Mouse (Mus musculus) embryonic fibroblast, embryonic 13.5 days (primary cell): ENCODE results near the gene Gm21188.
"Not testable (repeated sequence)": the region's sequence is repeated elsewhere in the genome, so short reads cannot be mapped to it uniquely, and the experiment has no call there.

Source experiments
- CTCF ChIP-seq: IDR thresholded peaks from 2 replicates; pipeline ENCODE4 v1.5.1; 2011; ENCODE audit warnings: mild to moderate bottlenecking, control low read depth, low read length, moderate library complexity, borderline replicate concordance; ENCODE audit not compliant: insufficient read depth
- POLR2A ChIP-seq: IDR thresholded peaks from 2 replicates; pipeline ENCODE4 v1.6.1; 2011; ENCODE audit warnings: low read depth, mild to moderate bottlenecking, control low read depth, low read length, moderate library complexity

GRCm38 (mm10) chr13:120096938-120097256 is 44.9 kb upstream of the Gm21188 start:
- not testable (repeated sequence) for TF ChIP-seq CTCF, POLR2A
